Mouse (Mus musculus) left cerebral cortex, postnatal 25 days (tissue): Measurements from ENCODE around the gene Mical2. TPM values are rescaled to one million over a fixed set of nuclear protein-coding genes. Genes with fewer than 3 reads are reported as not detected.
A peak's percentile ranks its signal among the peaks of the same experiment; 100 is the strongest.

ENCODE experiments used
- DNase-seq, 2 experiments: peaks; one replicate each; pipeline ENCODE4 v3.0.0; 2022; ENCODE audit warnings: low spot score in 2 of 2, mixed read lengths in 1 of 2
- intact Hi-C: fragments of 180-260 bp; cut with DNase I; formaldehyde crosslinking; loops from one replicate; pipeline ENCODE4 v1.15.1; 2025
- total RNA-seq, 2 experiments: library from RNA; stranded (reverse); gene quantifications; 2 replicates each; pipeline ENCODE4 v1.2.3; 2021

Mical2 gene
- total RNA-seq, 2 experiments from 2014 or later, result 610 to 744 TPM

GRCm38 (mm10) chr7:112457920-112458319 lies 232.3 kb downstream of the Mical2 start:
- intact Hi-C loops, result no loop called here
- DNase-seq, result no peak

- DNase-seq, result peak in 1 of 2 experiments; percentile 38
- intact Hi-C loops, result no loop called here
Measured at GRCm38 (mm10) chr7:112458440-112458839, 232.8 kb downstream of the Mical2 start.

Other genes starting within 250 kb of the Mical2 start
- gene Usp47, start 202.4 kb upstream of the Mical2 start, total RNA-seq, result 10 to 100 TPM; 61.9 to 67.0 TPM
- 100 to 1,000 TPM; 117 to 160 TPM for gene Dkk3, start 66.8 kb upstream of the Mical2 start, total RNA-seq
- 10 to 100 TPM; 53.3 to 53.6 TPM for gene Parva, start 201.6 kb downstream of the Mical2 start, total RNA-seq